Mouse (Mus musculus) E14TG2a.4 (cell line): Measurements from ENCODE around the gene Sparc.
A peak's percentile ranks its signal among the peaks of the same experiment; 100 is the strongest.

Experiments used
- CTCF ChIP-seq: conservative IDR thresholded peaks from 2 replicates; pipeline ENCODE4 v1.5.1; 2014; ENCODE audit warnings: low read length
- NANOG ChIP-seq: IDR thresholded peaks from 2 replicates; pipeline ENCODE4 v1.6.1; 2014; ENCODE audit warnings: borderline replicate concordance, low read length, mixed read lengths

GRCm38 (mm10) chr11:55444772-55445171 is 21.8 kb upstream of the Sparc start:
- TF ChIP-seq CTCF, result peak; percentile 77
- no peak for TF ChIP-seq NANOG
